Mouse (Mus musculus): ENCODE results near the gene Ndufs4. TPM values are rescaled to one million over a fixed set of nuclear protein-coding genes. Genes with fewer than 3 reads are reported as not detected.

Gene Ndufs4
- polyA plus RNA-seq, 1 experiment from 2014 or later: 159 TPM

DNA sequence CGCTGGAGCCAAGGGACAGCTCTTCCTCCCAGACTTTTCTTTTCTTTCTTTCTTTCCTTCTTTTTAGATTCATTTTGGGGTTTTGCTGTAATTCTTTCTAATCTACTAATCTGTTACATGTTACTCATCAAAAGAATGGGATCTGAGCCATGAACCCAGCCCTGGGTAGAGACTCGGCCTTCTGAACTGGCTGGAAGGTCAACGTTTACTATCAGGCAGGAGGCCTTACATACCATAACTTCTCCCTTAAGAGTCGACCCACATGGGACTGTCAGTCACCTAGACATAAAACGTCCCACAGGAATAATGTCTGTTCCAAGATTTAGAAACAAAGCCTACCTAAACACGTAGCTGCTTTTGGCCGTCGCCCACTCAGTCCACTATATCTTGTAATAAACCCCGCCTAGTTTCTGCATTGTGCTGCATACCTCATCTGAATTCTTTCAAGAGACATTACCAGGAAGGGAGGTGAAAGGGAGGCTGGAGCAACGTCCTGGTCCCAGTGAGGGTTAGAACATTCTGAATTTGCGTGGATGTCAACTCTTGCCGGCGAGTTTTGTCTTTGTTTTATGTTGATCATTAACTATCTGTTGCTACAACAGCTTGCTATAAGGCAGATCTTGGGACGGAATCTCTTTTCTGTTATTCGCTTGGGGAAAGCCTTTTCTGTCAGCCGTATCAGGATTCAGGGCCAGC lies 116.5 kb downstream of the Ndufs4 start:
- ATAC-seq (ENCODE audit: low read depth): peak; percentile 45
- H3K9me3 ChIP-seq (replicated peaks): no peaks in the 10 kb centered on the region
- H3K27me3 ChIP-seq: no peaks in the 10 kb centered on the region
- no peak for DNase-seq
- H3K4me2 ChIP-seq: no peak overlapping the region
- 66% methylated on average over 16 of the region's 16 CpGs for WGBS (ENCODE audit: insufficient replicate concordance)
- no peak overlapping the region for H3K4me3 ChIP-seq (replicated peaks)
- H3K4me1 ChIP-seq (replicated peaks): 0 out of 2 replicates have a peak, but pooled peaks cover 2% of the 10 kb centered on the region
- no peak overlapping the region for H3K9ac ChIP-seq
- H3K36me3 ChIP-seq: no peaks in the 10 kb centered on the region
- no peak overlapping the region; the same call in 1 of the 2 replicates for H3K27ac ChIP-seq

DNA sequence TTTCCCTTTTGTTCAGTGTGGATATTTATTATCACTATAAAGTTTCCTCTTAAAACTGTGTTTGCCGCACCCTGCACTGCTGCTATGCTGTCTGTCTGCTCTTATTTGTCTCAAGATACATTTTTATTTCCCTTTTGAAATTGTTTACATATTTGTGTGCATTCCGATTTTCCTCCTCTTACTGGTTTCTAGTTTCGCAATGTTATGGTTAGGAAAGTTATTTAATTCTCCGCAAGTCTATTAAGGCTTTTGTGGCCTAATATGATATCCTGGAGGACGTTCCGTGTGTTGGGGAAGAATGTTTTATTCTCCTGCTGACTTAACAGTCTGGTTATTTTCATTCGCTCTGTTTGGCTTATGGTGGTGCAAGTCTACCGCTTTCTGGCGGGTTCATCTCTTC lies 120.3 kb downstream of the Ndufs4 start:
- no peak for DNase-seq
- Histone ChIP-seq H3K4me3 (replicated peaks) (no peak overlapping the region), H3K9me3 (replicated peaks) (no peaks in the 10 kb centered on the region), H3K27me3 (no peaks in the 10 kb centered on the region), H3K36me3 (no peaks in the 10 kb centered on the region), H3K9ac (no peak overlapping the region), H3K27ac (no peak overlapping the region), H3K4me1 (replicated peaks) (0 out of 2 replicates have a peak, but pooled peaks cover 2% of the 10 kb centered on the region), H3K4me2 (no peak overlapping the region)
- no peak for ATAC-seq (ENCODE audit: low read depth)
- WGBS (ENCODE audit: insufficient replicate concordance): 82% methylated on average over 9 of the region's 9 CpGs

DNA sequence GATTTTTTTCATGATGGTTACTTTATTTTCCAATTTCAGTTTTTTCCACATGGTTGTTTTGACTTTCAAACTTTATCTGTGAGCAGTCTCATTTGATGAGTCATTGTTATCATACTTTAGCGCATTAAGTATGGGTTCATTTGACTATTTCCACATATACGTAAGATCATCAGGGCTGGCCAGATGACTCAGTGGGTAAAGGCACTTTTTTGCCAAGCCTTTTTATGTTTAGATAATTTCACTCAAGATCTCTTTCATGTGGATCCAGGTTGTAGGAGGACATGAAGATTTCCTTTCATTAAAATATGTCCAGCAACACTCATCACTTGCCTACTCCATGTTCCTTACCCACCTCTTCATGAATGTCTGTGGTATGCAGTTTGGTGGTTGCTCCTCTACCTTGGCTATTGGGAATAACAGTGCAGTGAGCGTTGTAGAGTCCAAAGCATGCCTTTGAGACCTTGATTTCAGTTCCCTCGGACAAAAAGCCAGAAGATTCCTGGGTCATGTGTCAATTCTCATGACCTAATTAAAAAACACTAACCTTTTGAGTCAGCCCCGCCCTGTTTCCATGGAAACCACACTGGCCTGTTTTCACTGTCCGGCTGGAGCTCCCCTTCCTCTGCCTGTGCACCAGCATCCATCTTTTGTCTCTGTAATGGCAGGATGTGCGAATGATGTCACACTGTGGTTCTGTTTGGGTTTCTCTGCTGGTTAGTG lies 127.4 kb downstream of the Ndufs4 start:
- Histone ChIP-seq H3K4me3 (replicated peaks) (no peak overlapping the region), H3K36me3 (no peaks in the 10 kb centered on the region), H3K4me1 (replicated peaks) (no peaks in the 10 kb centered on the region), H3K27me3 (no peaks in the 10 kb centered on the region), H3K9ac (no peak overlapping the region), H3K27ac (no peak overlapping the region), H3K4me2 (no peak overlapping the region), H3K9me3 (replicated peaks) (no peaks in the 10 kb centered on the region)
- no peak for ATAC-seq (ENCODE audit: low read depth)
- 68% methylated on average over 7 of the region's 7 CpGs for WGBS (ENCODE audit: insufficient replicate concordance)
- DNase-seq: no peak

DNA sequence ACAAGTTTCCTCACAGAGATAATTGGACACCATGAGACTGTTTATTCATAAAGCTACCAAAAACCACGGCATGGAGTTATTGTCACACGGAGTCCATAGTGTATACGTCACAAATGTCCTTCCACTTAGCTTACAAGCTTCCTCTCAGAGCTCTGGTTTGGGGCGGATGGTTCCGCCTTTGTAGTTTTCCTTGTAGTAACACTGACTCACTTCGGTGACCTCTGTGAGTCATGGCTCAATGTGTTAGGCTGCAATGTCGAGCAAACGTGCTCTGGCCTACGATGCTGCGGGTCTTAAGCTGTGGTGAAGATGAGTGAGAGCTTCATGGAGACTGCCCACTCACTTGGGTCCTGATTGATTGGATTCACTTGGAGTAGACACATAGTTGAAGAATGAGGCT lies 133.4 kb downstream of the Ndufs4 start:
- H3K9ac ChIP-seq: no peak overlapping the region

More for the DNA sequence above, 133.4 kb downstream of the Ndufs4 start:
- H3K9me3 ChIP-seq (replicated peaks): no peaks in the 10 kb centered on the region
- no peak overlapping the region for H3K27ac ChIP-seq
- H3K4me3 ChIP-seq (replicated peaks): no peak overlapping the region
- no peak for ATAC-seq (ENCODE audit: low read depth)
- no peaks in the 10 kb centered on the region for H3K27me3 ChIP-seq
- 72% methylated on average over 10 of the region's 10 CpGs for WGBS (ENCODE audit: insufficient replicate concordance)
- no peak for DNase-seq
- H3K4me2 ChIP-seq: no peak overlapping the region
- no peaks in the 10 kb centered on the region for H3K36me3 ChIP-seq
- H3K4me1 ChIP-seq (replicated peaks): no peaks in the 10 kb centered on the region

Other genes with a start within 250 kb of the Ndufs4 start
- gene Fst, start 70.7 kb upstream of the Ndufs4 start, polyA plus RNA-seq (2015; fragmentation: Nextera tagmentation; extraction: Ambion mirVana): 7.2 and 8.6 TPM in 2 replicates

All from liver, embryonic 13.5 days (tissue).